Mouse (Mus musculus): ENCODE results near the gene Sugp2. TPM values are rescaled to one million over a fixed set of nuclear protein-coding genes. Genes with fewer than 3 reads are reported as not detected.
A peak's percentile ranks its signal among the peaks of the same experiment; 100 is the strongest.

Gene Sugp2
- polyA plus RNA-seq, 1 experiment from 2014 or later: 40.8 TPM

DNA sequence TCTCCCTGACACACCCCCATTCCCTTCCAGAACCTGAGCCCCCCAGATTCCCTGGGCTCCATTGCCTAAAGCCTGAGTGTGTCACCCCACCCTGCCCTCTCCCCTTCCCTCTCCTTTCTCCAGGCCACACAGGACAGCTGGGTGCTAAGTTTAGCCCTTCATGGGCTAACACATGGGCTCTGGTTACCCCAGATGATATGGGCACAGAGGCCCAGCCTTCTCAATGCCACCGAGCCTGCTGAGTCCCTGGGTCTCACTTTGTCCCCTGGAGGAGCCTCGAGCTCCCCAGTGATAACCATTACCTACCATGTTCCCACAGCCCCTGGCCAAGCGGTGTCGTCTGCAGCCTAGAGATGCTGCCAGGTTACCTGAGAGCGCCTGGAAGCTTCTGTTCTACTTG is 83.8 kb downstream of the Sugp2 start:
- WGBS: 74% methylated on average over 5 of the region's 5 CpGs
- Histone ChIP-seq H3K9ac (ENCODE audit: low read depth, low read length) (no peak overlapping the region), H3K4me3 (ENCODE audit: low read depth, low read length) (no peak overlapping the region), H3K27ac (ENCODE audit: low read depth, low read length) (no peak overlapping the region), H3K4me2 (no peak overlapping the region), H3K36me3 (ENCODE audit: control insufficient read depth, insufficient read depth, low read length) (peaks cover 5% of the 10 kb centered on the region), H3K4me1 (replicated peaks; ENCODE audit: control insufficient read depth, insufficient read depth, low read length) (peaks cover 18% of the 10 kb centered on the region), H3K27me3 (replicated peaks; ENCODE audit: control insufficient read depth, insufficient read depth, low read length) (peaks cover 16% of the 10 kb centered on the region), H3K9me3 (ENCODE audit: control insufficient read depth, low read length) (no peaks in the 10 kb centered on the region)
- no peak for DNase-seq (ENCODE audit: low spot score)
- ATAC-seq (replicated peaks; ENCODE audit: low FRiP score): no peak

DNA sequence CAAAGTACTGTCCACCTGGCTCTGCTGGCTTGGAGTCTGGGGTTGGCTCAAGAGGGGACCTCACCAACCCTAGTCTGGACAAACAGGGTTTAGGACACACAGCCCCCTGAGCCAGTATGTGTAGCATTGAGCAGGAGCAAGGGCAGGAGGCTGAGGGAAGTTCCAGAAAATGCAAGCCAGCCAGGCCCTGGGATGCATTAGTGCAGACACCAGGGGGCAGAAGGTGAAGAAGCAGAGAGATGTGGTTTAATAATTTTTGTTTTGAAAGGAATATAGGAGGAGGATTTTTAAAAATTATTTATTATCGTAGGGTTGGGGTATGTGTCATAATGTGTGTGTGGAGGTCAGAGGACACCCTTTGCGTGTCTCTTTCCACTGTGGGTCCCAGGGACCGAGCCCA is 89.7 kb downstream of the Sugp2 start:
- no peak overlapping the region for H3K9ac ChIP-seq (ENCODE audit: low read depth, low read length)
- 88% methylated on average over 3 of the region's 3 CpGs for WGBS
- ATAC-seq (replicated peaks; ENCODE audit: low FRiP score) (no peak), DNase-seq (ENCODE audit: low spot score) (no peak)
- no peaks in the 10 kb centered on the region; the same call in 1 of the 2 replicates for H3K36me3 ChIP-seq (ENCODE audit: control insufficient read depth, insufficient read depth, low read length)
- no peak overlapping the region for H3K4me3 ChIP-seq (ENCODE audit: low read depth, low read length)
- no peak overlapping the region for H3K27ac ChIP-seq (ENCODE audit: low read depth, low read length)
- H3K4me2 ChIP-seq: no peak overlapping the region
- peaks cover 8% of the 10 kb centered on the region for H3K4me1 ChIP-seq (replicated peaks; ENCODE audit: control insufficient read depth, insufficient read depth, low read length)
- no peaks in the 10 kb centered on the region for H3K27me3 ChIP-seq (replicated peaks; ENCODE audit: control insufficient read depth, insufficient read depth, low read length)
- no peaks in the 10 kb centered on the region; the same call in 1 of the 2 replicates for H3K9me3 ChIP-seq (ENCODE audit: control insufficient read depth, low read length)

DNA sequence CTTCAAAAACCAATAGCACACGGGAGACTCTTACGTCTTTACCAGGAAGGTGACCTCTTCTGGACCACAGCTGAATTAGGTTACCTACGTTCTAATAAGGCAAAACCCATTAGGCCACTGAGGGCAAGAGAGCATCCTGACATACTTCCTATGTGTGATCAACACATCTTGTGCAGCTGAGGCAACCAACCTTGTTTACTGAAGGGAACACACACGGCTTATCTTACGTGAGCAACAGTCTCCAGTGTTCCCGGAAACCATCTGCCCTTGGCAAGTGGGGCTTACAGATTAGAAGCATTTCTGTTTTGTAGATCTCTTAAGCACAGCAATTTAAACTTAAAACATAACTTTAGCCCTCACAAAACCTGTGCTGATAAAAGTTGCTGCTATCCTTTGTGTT is 93.5 kb downstream of the Sugp2 start:
- peaks cover 16% of the 10 kb centered on the region for H3K36me3 ChIP-seq (ENCODE audit: control insufficient read depth, insufficient read depth, low read length)
- H3K27me3 ChIP-seq (replicated peaks; ENCODE audit: control insufficient read depth, insufficient read depth, low read length): no peaks in the 10 kb centered on the region; the same call in 1 of the 2 replicates
- H3K27ac ChIP-seq (ENCODE audit: low read depth, low read length): peak overlapping the region; percentile 86
- peaks cover 34% of the 10 kb centered on the region for H3K4me1 ChIP-seq (replicated peaks; ENCODE audit: control insufficient read depth, insufficient read depth, low read length)
- H3K4me2 ChIP-seq: no peak overlapping the region
- peak; percentile 39 for ATAC-seq (replicated peaks; ENCODE audit: low FRiP score)
- 74% methylated on average over 6 of the region's 6 CpGs for WGBS
- no peak overlapping the region for H3K4me3 ChIP-seq (ENCODE audit: low read depth, low read length)
- no peaks in the 10 kb centered on the region; the same call in 1 of the 2 replicates for H3K9me3 ChIP-seq (ENCODE audit: control insufficient read depth, low read length)
- no peak for DNase-seq (ENCODE audit: low spot score)
- H3K9ac ChIP-seq (ENCODE audit: low read depth, low read length): no peak overlapping the region

DNA sequence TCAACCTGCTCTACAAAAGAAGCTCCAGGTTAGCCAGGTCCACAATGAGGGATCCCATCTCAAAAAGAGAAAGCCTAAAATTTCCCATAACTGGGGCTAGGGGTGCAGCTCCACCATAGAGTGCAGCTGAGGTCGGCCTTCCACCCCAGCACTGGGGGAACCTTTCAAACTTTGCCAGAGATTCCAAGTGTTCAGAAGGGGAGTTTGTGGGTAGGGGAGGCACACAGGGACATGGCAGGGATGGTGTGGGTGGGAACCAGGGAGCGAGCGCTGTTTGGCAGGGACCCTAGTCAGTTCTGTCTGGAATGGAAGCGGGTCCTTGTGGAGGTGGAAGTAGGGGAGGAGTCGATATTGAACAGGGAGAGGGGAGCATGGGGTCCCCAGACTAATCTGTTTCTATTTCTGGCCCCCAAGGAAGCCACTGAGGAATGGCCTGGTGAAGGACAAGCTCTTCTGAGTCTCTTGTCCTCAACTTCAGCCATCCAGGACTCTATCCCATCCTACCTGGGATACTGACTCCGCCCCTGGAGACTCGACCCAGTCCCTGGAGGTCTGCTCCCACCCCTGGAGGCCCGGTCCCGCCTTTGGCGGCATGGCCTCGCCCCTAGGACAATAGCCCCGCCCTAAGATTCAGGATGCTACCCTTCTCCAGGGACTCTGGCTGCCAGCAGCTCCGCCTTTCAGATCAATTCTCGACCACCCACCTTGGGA is 95.3 kb downstream of the Sugp2 start, which contains the start of gene Gdf1:
Gene Gdf1, plus strand, starts transcription at position 694 of the 711 bp plus-strand sequence.
- no peaks in the 10 kb centered on the region; the same call in 1 of the 2 replicates for H3K9me3 ChIP-seq (ENCODE audit: control insufficient read depth, low read length)
- H3K36me3 ChIP-seq (ENCODE audit: control insufficient read depth, insufficient read depth, low read length): peaks cover 33% of the 10 kb centered on the region
- H3K27me3 ChIP-seq (replicated peaks; ENCODE audit: control insufficient read depth, insufficient read depth, low read length): no peaks in the 10 kb centered on the region; the same call in 1 of the 2 replicates
- peak within 1 kb of the TSS; percentile 26 for H3K4me3 ChIP-seq (ENCODE audit: low read depth, low read length)
- H3K9ac ChIP-seq (ENCODE audit: low read depth, low read length): peak within 1 kb of the TSS; percentile 34; the same call in 1 of the 2 replicates
- H3K27ac ChIP-seq (ENCODE audit: low read depth, low read length): peak within 1 kb of the TSS; percentile 86
- ATAC-seq (replicated peaks; ENCODE audit: low FRiP score): peak; percentile 23; the same call in 1 of the 2 replicates
- DNase-seq (ENCODE audit: low spot score): no peak
- H3K4me2 ChIP-seq: peak within 1 kb of the TSS; percentile 53
- WGBS: 37% methylated on average over 14 of the region's 14 CpGs
- peaks cover 34% of the 10 kb centered on the region for H3K4me1 ChIP-seq (replicated peaks; ENCODE audit: control insufficient read depth, insufficient read depth, low read length)

Other genes starting within 250 kb of the Sugp2 start
- 72.6 and 75.3 TPM in 2 replicates for gene Gatad2a, start 237.8 kb upstream of the Sugp2 start, polyA plus RNA-seq (2014; fragmentation: Nextera tagmentation; extraction: Ambion mirVana)
- gene Mau2, start 191.5 kb upstream of the Sugp2 start, polyA plus RNA-seq (2014; fragmentation: Nextera tagmentation; extraction: Ambion mirVana): 42.1 and 46.5 TPM in 2 replicates
- 30.8 and 32.4 TPM in 2 replicates for gene Sugp1, start 191.4 kb upstream of the Sugp2 start, polyA plus RNA-seq (2014; fragmentation: Nextera tagmentation; extraction: Ambion mirVana)
- gene Tm6sf2, start 161.3 kb upstream of the Sugp2 start, polyA plus RNA-seq (2014; fragmentation: Nextera tagmentation; extraction: Ambion mirVana): 0.60 and 0.82 TPM in 2 replicates
- 0.27 and 0.64 TPM in 2 replicates for gene Hapln4, start 150.8 kb upstream of the Sugp2 start, polyA plus RNA-seq (2014; fragmentation: Nextera tagmentation; extraction: Ambion mirVana)
- gene Ncan, start 113.4 kb upstream of the Sugp2 start, polyA plus RNA-seq (2014; fragmentation: Nextera tagmentation; extraction: Ambion mirVana): 0.08 and 0.15 TPM in 2 replicates
- 32.9 and 35.4 TPM in 2 replicates for gene Nr2c2ap, start 102.9 kb upstream of the Sugp2 start, polyA plus RNA-seq (2014; fragmentation: Nextera tagmentation; extraction: Ambion mirVana)
- gene Rfxank, start 95.1 kb upstream of the Sugp2 start, polyA plus RNA-seq (2014; fragmentation: Nextera tagmentation; extraction: Ambion mirVana): 15.2 and 16.7 TPM in 2 replicates
- gene Borcs8, start 94.7 kb upstream of the Sugp2 start, polyA plus RNA-seq (2014; fragmentation: Nextera tagmentation; extraction: Ambion mirVana): 38.6 and 46.2 TPM in 2 replicates
- gene Mef2b, start 94.5 kb upstream of the Sugp2 start, polyA plus RNA-seq (2014; fragmentation: Nextera tagmentation; extraction: Ambion mirVana): 0.45 and 0.51 TPM in 2 replicates
- 53.1 and 53.4 TPM in 2 replicates for gene Tmem161a, start 61.9 kb upstream of the Sugp2 start, polyA plus RNA-seq (2014; fragmentation: Nextera tagmentation; extraction: Ambion mirVana)
- 7.1 and 7.9 TPM in 2 replicates for gene Slc25a42, start 21.9 kb upstream of the Sugp2 start, polyA plus RNA-seq (2014; fragmentation: Nextera tagmentation; extraction: Ambion mirVana)
- gene Armc6, start 240 bp downstream of the Sugp2 start, polyA plus RNA-seq (2014; fragmentation: Nextera tagmentation; extraction: Ambion mirVana): 34.8 and 35.0 TPM in 2 replicates
- gene Homer3, start 48.6 kb downstream of the Sugp2 start, polyA plus RNA-seq (2014; fragmentation: Nextera tagmentation; extraction: Ambion mirVana): 33.9 and 37.9 TPM in 2 replicates
- gene Ddx49, start 68.3 kb downstream of the Sugp2 start, polyA plus RNA-seq (2014; fragmentation: Nextera tagmentation; extraction: Ambion mirVana): 56.5 and 59.1 TPM in 2 replicates
- gene Cope, start 68.3 kb downstream of the Sugp2 start, polyA plus RNA-seq (2014; fragmentation: Nextera tagmentation; extraction: Ambion mirVana): 281 and 298 TPM in 2 replicates
- 1.1 and 1.2 TPM in 2 replicates for gene Cers1, start 81.5 kb downstream of the Sugp2 start, polyA plus RNA-seq (2014; fragmentation: Nextera tagmentation; extraction: Ambion mirVana)
- gene Gdf1, start 95.6 kb downstream of the Sugp2 start, polyA plus RNA-seq (2014; fragmentation: Nextera tagmentation; extraction: Ambion mirVana): 1.6 and 2.6 TPM in 2 replicates
- 21.1 and 23.7 TPM in 2 replicates for gene Upf1, start 119.1 kb downstream of the Sugp2 start, polyA plus RNA-seq (2014; fragmentation: Nextera tagmentation; extraction: Ambion mirVana)
- gene Comp, start 139.3 kb downstream of the Sugp2 start, polyA plus RNA-seq (2014; fragmentation: Nextera tagmentation; extraction: Ambion mirVana): 0.43 and 0.48 TPM in 2 replicates
- gene Crtc1, start 205.4 kb downstream of the Sugp2 start, polyA plus RNA-seq (2014; fragmentation: Nextera tagmentation; extraction: Ambion mirVana): 11.3 and 13.1 TPM in 2 replicates
- gene Klhl26, start 242.7 kb downstream of the Sugp2 start, polyA plus RNA-seq (2014; fragmentation: Nextera tagmentation; extraction: Ambion mirVana): 13.0 and 16.8 TPM in 2 replicates

All from liver, embryonic 11.5 days (tissue).